Mouse (Mus musculus): ENCODE data around the gene Elmo1.

DNA sequence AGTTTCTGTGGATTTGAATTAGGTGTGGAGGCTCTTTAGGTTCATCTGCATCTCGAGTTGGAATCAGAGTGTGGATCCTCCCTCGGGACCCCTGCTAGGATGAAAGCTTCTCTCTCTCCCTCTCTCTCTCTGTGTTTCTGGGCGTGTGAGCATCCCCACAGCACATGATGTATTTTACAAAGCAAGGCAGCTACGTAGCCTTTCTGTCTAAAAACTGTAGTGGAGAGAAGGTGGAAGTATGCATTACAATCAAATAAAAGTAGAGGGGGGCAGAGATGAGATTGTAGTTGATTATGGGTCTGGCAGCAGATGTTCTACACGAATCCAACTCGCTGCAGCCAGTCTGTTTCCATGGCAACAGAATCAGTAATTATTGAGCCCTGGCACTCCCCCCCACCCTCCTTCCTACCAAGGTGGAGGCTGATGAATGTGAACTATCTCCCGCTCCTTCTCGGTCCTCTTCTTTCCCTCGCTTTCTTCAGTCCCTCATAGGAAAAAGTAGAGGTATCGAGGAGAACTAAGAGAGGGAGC is 382.0 kb downstream of the Elmo1 start:
- TF ChIP-seq CTCF (IDR thresholded peaks at IDR 0.05; ENCODE audit: low read depth) (no peak), EP300 (IDR thresholded peaks at IDR 0.05; ENCODE audit: low read depth) (no peak)
